Mouse (Mus musculus) intestine, postnatal 0 days (tissue): ENCODE measurements at regions not wholly inside any gene's neighbourhood (a gene's known extent, or its start where the extent isn't known, plus 50 kb on each side); places are given as distances from the start of the nearest gene placed in this dataset.

Experiments
- ATAC-seq: fragments of 200-750 bp; cut with Nextera tagmentation; 2 replicates; pipeline ENCODE4 v1.8.0; 2017; ENCODE audit warnings: mild to moderate bottlenecking, moderate TSS enrichment, moderate library complexity
- H3K27ac ChIP-seq: fragments of 300-500 bp; sonication (generic); 2 replicates; pipeline ENCODE4 v1.5.1; 2014; ENCODE audit warnings: mild to moderate bottlenecking, low read depth, low read length, moderate library complexity
- H3K27me3 ChIP-seq: fragments of 300-500 bp; sonication (generic); replicated peaks from 2 replicates; pipeline ENCODE4 v1.6.1; 2014; ENCODE audit warnings: low read length, mixed read lengths; ENCODE audit not compliant: control insufficient read depth, insufficient read depth
- H3K36me3 ChIP-seq: fragments of 300-500 bp; sonication (generic); 2 replicates; pipeline ENCODE4 v1.6.1; 2014; ENCODE audit warnings: mild to moderate bottlenecking, moderate library complexity; ENCODE audit not compliant: control insufficient read depth, insufficient read depth
- H3K4me1 ChIP-seq: fragments of 300-500 bp; sonication (generic); replicated peaks from 2 replicates; pipeline ENCODE4 v1.6.1; 2014; ENCODE audit warnings: antibody characterized with exemption, low read length, mixed read lengths; ENCODE audit not compliant: control insufficient read depth, insufficient read depth
- H3K4me2 ChIP-seq: fragments of 300-500 bp; sonication (generic); replicated peaks from 2 replicates; pipeline ENCODE4 v1.6.1; 2014; ENCODE audit warnings: low read depth, mild to moderate bottlenecking, moderate library complexity
- H3K4me3 ChIP-seq: fragments of 300-500 bp; sonication (generic); 2 replicates; pipeline ENCODE4 v1.5.1; 2014; ENCODE audit warnings: low read depth, low read length
- H3K9ac ChIP-seq: fragments of 300-500 bp; sonication (generic); 2 replicates; pipeline ENCODE4 v1.6.1; 2014; ENCODE audit warnings: mild to moderate bottlenecking, low read depth, low read length
- H3K9me3 ChIP-seq: fragments of 300-500 bp; sonication (generic); 2 replicates; pipeline ENCODE4 v1.6.1; 2016; ENCODE audit warnings: mixed run types; ENCODE audit not compliant: control insufficient read depth
- CTCF ChIP-seq: sonication (generic); IDR thresholded peaks from 2 replicates; pipeline ENCODE4 v1.5.1; 2016; ENCODE audit warnings: low read depth, mild to moderate bottlenecking, control low read depth, antibody characterized with exemption, moderate library complexity
- WGBS: fragments of 180-500 bp; shearing (Covaris S2); extraction: QIAGEN DNeasy Blood & Tissue Kit; methylation state at CpG from one replicate; pipeline ENCODE4 v1.1.7; 2014; 5-methylcytosine and 5-hydroxymethylcytosine counted together

GRCm38 (mm10) chr8:117966556-117966955, 164.8 kb upstream of the Mphosph6 start:
- ATAC-seq: no peak
- Histone ChIP-seq H3K4me2 (no peak overlapping the region), H3K4me1 (no peaks in the 10 kb centered on the region), H3K36me3 (no peaks in the 10 kb centered on the region), H3K4me3 (no peak overlapping the region), H3K9ac (no peak overlapping the region), H3K27ac (no peak overlapping the region), H3K27me3 (no peaks in the 10 kb centered on the region), H3K9me3 (no peaks in the 10 kb centered on the region)
- WGBS: 85% methylated on average over 5 of the region's 5 CpGs
- no peak for TF ChIP-seq CTCF

- WGBS: 85% methylated on average over 13 of the region's 13 CpGs
- no peaks in the 10 kb centered on the region for H3K36me3 ChIP-seq
- no peak for TF ChIP-seq CTCF
- H3K4me1 ChIP-seq: no peaks in the 10 kb centered on the region
- H3K4me2 ChIP-seq: no peak overlapping the region
- no peaks in the 10 kb centered on the region for H3K9me3 ChIP-seq
- H3K4me3 ChIP-seq: no peak overlapping the region
- no peak overlapping the region for H3K27ac ChIP-seq
- no peak for ATAC-seq
- H3K9ac ChIP-seq: no peak overlapping the region
- no peaks in the 10 kb centered on the region for H3K27me3 ChIP-seq
Observed at GRCm38 (mm10) chr8:117963426-117963825, 161.7 kb upstream of the Mphosph6 start.

GRCm38 (mm10) chr8:117962666-117963065, 160.9 kb upstream of the Mphosph6 start:
- H3K36me3 ChIP-seq: no peaks in the 10 kb centered on the region
- no peak for TF ChIP-seq CTCF
- no peak overlapping the region for H3K4me2 ChIP-seq
- no peak overlapping the region for H3K9ac ChIP-seq
- no peak overlapping the region for H3K27ac ChIP-seq
- WGBS: 78% methylated on average over 8 of the region's 8 CpGs
- H3K27me3 ChIP-seq: no peaks in the 10 kb centered on the region
- no peaks in the 10 kb centered on the region for H3K4me1 ChIP-seq
- H3K9me3 ChIP-seq: no peaks in the 10 kb centered on the region
- no peak overlapping the region for H3K4me3 ChIP-seq
- ATAC-seq: no peak

- WGBS: 75% methylated on average over 8 of the region's 8 CpGs
- H3K9ac ChIP-seq: no peak overlapping the region
- no peak for ATAC-seq
Observed at GRCm38 (mm10) chr8:117959501-117959900, 157.8 kb upstream of the Mphosph6 start.

DNA sequence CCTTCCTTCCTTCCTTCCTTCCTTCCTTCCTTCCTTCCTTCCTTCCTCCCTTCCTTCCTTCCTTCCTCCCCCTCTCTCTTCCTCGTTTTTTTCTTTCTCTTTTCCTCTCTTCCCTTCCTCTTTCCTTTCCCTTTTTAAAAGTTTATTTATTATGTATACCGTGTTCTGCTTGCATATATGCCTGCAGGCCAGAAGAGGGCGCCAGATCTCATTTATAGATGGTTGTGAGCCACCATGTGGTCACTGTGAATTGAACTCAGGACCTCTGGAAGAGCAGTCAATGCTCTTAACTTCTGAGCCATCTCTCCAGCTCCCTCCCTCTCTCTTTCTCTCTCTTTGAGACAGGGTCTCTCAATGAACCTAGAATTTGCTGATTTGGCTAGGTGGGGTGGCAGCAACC, 157.2 kb upstream of the Mphosph6 start:
- no peak overlapping the region for H3K9ac ChIP-seq
- no peak overlapping the region for H3K4me2 ChIP-seq
- no peak overlapping the region for H3K4me3 ChIP-seq
- no peaks in the 10 kb centered on the region for H3K4me1 ChIP-seq
- no peaks in the 10 kb centered on the region for H3K36me3 ChIP-seq
- no peak for ATAC-seq
- H3K27ac ChIP-seq: no peak overlapping the region
- no peaks in the 10 kb centered on the region for H3K27me3 ChIP-seq
- H3K9me3 ChIP-seq: no peaks in the 10 kb centered on the region
- WGBS: 48% methylated on average over 3 of the region's 3 CpGs
- TF ChIP-seq CTCF: peak; percentile 43

More at GRCm38 (mm10) chr8:117959501-117959900, 157.8 kb upstream of the Mphosph6 start:
- Histone ChIP-seq H3K4me1 (no peaks in the 10 kb centered on the region), H3K9me3 (no peaks in the 10 kb centered on the region), H3K27me3 (no peaks in the 10 kb centered on the region), H3K36me3 (no peaks in the 10 kb centered on the region), H3K27ac (no peak overlapping the region), H3K4me2 (no peak overlapping the region), H3K4me3 (no peak overlapping the region)
- TF ChIP-seq CTCF: no peak

DNA sequence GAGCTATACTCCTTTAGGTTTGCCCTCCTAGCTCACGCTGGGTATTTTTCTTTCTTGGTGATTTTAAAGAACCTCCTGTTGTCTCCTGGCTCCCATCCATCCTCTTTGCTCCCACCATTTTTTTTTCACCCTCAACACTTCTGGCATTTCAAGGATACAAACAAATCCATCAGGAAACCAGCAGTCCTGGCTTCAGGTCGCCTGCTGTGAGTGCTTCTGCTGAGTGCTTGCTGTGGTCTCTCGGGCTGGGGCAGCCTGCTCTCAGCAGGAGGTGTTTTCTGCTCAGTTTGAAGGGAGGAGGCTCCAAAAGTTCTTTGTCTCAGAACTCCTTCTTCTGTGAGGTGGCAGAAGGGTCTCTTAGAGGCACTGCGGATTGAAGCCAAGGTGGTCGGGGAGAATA, 149.9 kb upstream of the Mphosph6 start:
- TF ChIP-seq CTCF: no peak
- Histone ChIP-seq H3K27me3 (no peaks in the 10 kb centered on the region), H3K9ac (no peak overlapping the region), H3K4me1 (no peaks in the 10 kb centered on the region), H3K4me3 (no peak overlapping the region), H3K9me3 (no peaks in the 10 kb centered on the region), H3K4me2 (no peak overlapping the region), H3K36me3 (no peaks in the 10 kb centered on the region), H3K27ac (no peak overlapping the region)
- 39% methylated on average over 5 of the region's 5 CpGs for WGBS
- no peak for ATAC-seq

- 57% methylated on average over 3 of the region's 3 CpGs for WGBS
- H3K9ac ChIP-seq: no peak overlapping the region
- no peaks in the 10 kb centered on the region for H3K9me3 ChIP-seq
- no peak overlapping the region for H3K4me2 ChIP-seq
- H3K27ac ChIP-seq: no peak overlapping the region
- no peak overlapping the region for H3K4me3 ChIP-seq
- no peak for ATAC-seq
- no peaks in the 10 kb centered on the region for H3K36me3 ChIP-seq
- H3K4me1 ChIP-seq: no peaks in the 10 kb centered on the region
- no peaks in the 10 kb centered on the region for H3K27me3 ChIP-seq
- TF ChIP-seq CTCF: no peak
Observed at GRCm38 (mm10) chr8:117946540-117946939, 144.8 kb upstream of the Mphosph6 start.
